ENCODE assay signal across 17 mouse cellular contexts in genomic region chr3:122480986-122481385, GRCm38 (mm10).
DNase-seq lines count a peak whose midpoint lies in the region; ATAC-seq and TF ChIP-seq lines count a peak whose summit lies in the region.
"Had no signal": no experiment of that assay in that cellular context is flagged by ENCODE, and none has a peak within 500 bp of the region (broad histone marks: within the 10 kb centered on the region; RNA-seq: fewer than 3 reads in every experiment).

No protein-coding gene starts in this region.

- no peak for TF ChIP-seq CTCF in liver, postnatal 0 days (IDR thresholded peaks at IDR 0.05; ENCODE audit: low read depth)
- TF ChIP-seq CTCF in forebrain, postnatal 0 days (IDR thresholded peaks at IDR 0.05; ENCODE audit: low read depth) = no peak
- no peak for TF ChIP-seq CTCF in midbrain, postnatal 0 days (IDR thresholded peaks at IDR 0.05)

- no peaks in the 10 kb centered on the region for H3K36me3 ChIP-seq in liver, postnatal 0 days (replicated peaks; ENCODE audit: insufficient read depth, low read length)
- no peaks in the 10 kb centered on the region for H3K36me3 ChIP-seq in liver, embryonic 12.5 days
- H3K36me3 ChIP-seq in forebrain, postnatal 0 days (ENCODE audit: insufficient read depth) = no peaks in the 10 kb centered on the region
- no peaks in the 10 kb centered on the region for H3K36me3 ChIP-seq in midbrain, postnatal 0 days (ENCODE audit: insufficient read depth, low read length)
- H3K36me3 ChIP-seq: embryonic facial prominence, embryonic 12.5 days; heart, embryonic 12.5 days; limb, embryonic 13.5 days; liver, embryonic 15.5 days; stomach, embryonic 15.5 days had no signal

- peak overlapping the region; percentile 73; the same call in 1 of the 2 replicates for H3K27ac ChIP-seq in liver, postnatal 0 days (ENCODE audit: low read depth)
- no peak overlapping the region for H3K27ac ChIP-seq in liver, embryonic 12.5 days
- 0 out of 2 replicates have a peak overlapping the region, but pooled peaks have one; percentile 4 for H3K27ac ChIP-seq in forebrain, postnatal 0 days (ENCODE audit: low read depth, low read length)
- peak overlapping the region; percentile 32; the same call in 1 of the 2 replicates for H3K27ac ChIP-seq in midbrain, postnatal 0 days (ENCODE audit: low read depth, low read length)
- H3K27ac ChIP-seq: embryonic facial prominence, embryonic 12.5 days; kidney, postnatal 0 days; limb, embryonic 13.5 days; liver, embryonic 15.5 days had no signal

- no peak for ATAC-seq in liver, postnatal 0 days
- ATAC-seq in liver, embryonic 12.5 days = no peak
- ATAC-seq in forebrain, postnatal 0 days = no peak
- ATAC-seq in midbrain, postnatal 0 days (ENCODE audit: low FRiP score) = no peak

- TF ChIP-seq EP300 in liver, postnatal 0 days (IDR thresholded peaks at IDR 0.05; ENCODE audit: low read depth) = no peak

- no peaks in the 10 kb centered on the region for H3K9me3 ChIP-seq in liver, postnatal 0 days (ENCODE audit: low read length)
- no peaks in the 10 kb centered on the region for H3K9me3 ChIP-seq in liver, embryonic 12.5 days (replicated peaks)
- H3K9me3 ChIP-seq in forebrain, postnatal 0 days (ENCODE audit: low read length) = no peaks in the 10 kb centered on the region
- H3K9me3 ChIP-seq in midbrain, postnatal 0 days (ENCODE audit: low read length) = no peaks in the 10 kb centered on the region
- H3K9me3 ChIP-seq: embryonic facial prominence, embryonic 12.5 days; heart, embryonic 12.5 days; limb, embryonic 13.5 days; liver, embryonic 15.5 days; stomach, embryonic 15.5 days had no signal

- no peak overlapping the region for H3K4me2 ChIP-seq in liver, postnatal 0 days (ENCODE audit: low read depth, low read length)
- no peak overlapping the region for H3K4me2 ChIP-seq in liver, embryonic 12.5 days
- H3K4me2 ChIP-seq in forebrain, postnatal 0 days (ENCODE audit: low read depth) = no peak overlapping the region
- no peak overlapping the region for H3K4me2 ChIP-seq in midbrain, postnatal 0 days (ENCODE audit: low read depth, low read length, poor library complexity, severe bottlenecking)
- H3K4me2 ChIP-seq: embryonic facial prominence, embryonic 12.5 days; heart, embryonic 12.5 days; limb, embryonic 13.5 days; stomach, embryonic 15.5 days had no signal

- no peak overlapping the region for H3K9ac ChIP-seq in liver, postnatal 0 days (replicated peaks)
- H3K9ac ChIP-seq in liver, embryonic 12.5 days = no peak overlapping the region
- no peak overlapping the region for H3K9ac ChIP-seq in forebrain, postnatal 0 days
- H3K9ac ChIP-seq in midbrain, postnatal 0 days (replicated peaks; ENCODE audit: low read length, poor library complexity, severe bottlenecking) = no peak overlapping the region
- H3K9ac ChIP-seq: embryonic facial prominence, embryonic 12.5 days; heart, embryonic 12.5 days; limb, embryonic 13.5 days; liver, embryonic 15.5 days; stomach, embryonic 15.5 days had no signal

- peaks cover 6% of the 10 kb centered on the region for H3K4me1 ChIP-seq in liver, postnatal 0 days (ENCODE audit: insufficient read depth)
- peaks cover 11% of the 10 kb centered on the region; the same call in 1 of the 2 replicates for H3K4me1 ChIP-seq in liver, embryonic 12.5 days
- H3K4me1 ChIP-seq in forebrain, postnatal 0 days (ENCODE audit: insufficient read depth) = peaks cover 62% of the 10 kb centered on the region
- H3K4me1 ChIP-seq in midbrain, postnatal 0 days (ENCODE audit: insufficient read depth, low read length) = peaks cover 43% of the 10 kb centered on the region

- no peak overlapping the region for H3K4me3 ChIP-seq in liver, postnatal 0 days (ENCODE audit: low read depth, low read length)
- no peak overlapping the region for H3K4me3 ChIP-seq in liver, embryonic 12.5 days
- no peak overlapping the region for H3K4me3 ChIP-seq in forebrain, postnatal 0 days (ENCODE audit: low read depth, low read length)
- no peak overlapping the region for H3K4me3 ChIP-seq in midbrain, postnatal 0 days (ENCODE audit: low read depth, low read length)
- H3K4me3 ChIP-seq: embryonic facial prominence, embryonic 12.5 days; heart, embryonic 12.5 days; limb, embryonic 13.5 days; liver, embryonic 15.5 days; stomach, embryonic 15.5 days had no signal

- H3K27me3 ChIP-seq in liver, postnatal 0 days (ENCODE audit: insufficient read depth, low read length) = no peaks in the 10 kb centered on the region
- H3K27me3 ChIP-seq in liver, embryonic 12.5 days (replicated peaks) = no peaks in the 10 kb centered on the region
- H3K27me3 ChIP-seq in forebrain, postnatal 0 days (ENCODE audit: insufficient read depth, low read length) = no peaks in the 10 kb centered on the region
- no peaks in the 10 kb centered on the region for H3K27me3 ChIP-seq in midbrain, postnatal 0 days (ENCODE audit: insufficient read depth, low read length)
- H3K27me3 ChIP-seq: limb, embryonic 13.5 days; liver, embryonic 15.5 days; stomach, embryonic 15.5 days had no signal

- peak; percentile 30 for DNase-seq in embryo, embryonic 10.5 days (ENCODE audit: low spot score)
- no peak for DNase-seq in embryo, embryonic 9.5 days (ENCODE audit: extremely low spot score)
- no peak for DNase-seq in liver, postnatal 0 days
- DNase-seq in forebrain, postnatal 0 days = peak; percentile 36
- DNase-seq in midbrain, postnatal 0 days (ENCODE audit: low spot score) = no peak
- DNase-seq in testis, postnatal 14 days (ENCODE audit: low spot score) = no peak
- no peak for DNase-seq in gastrocnemius, adult 8-10 months (ENCODE audit: low spot score in 2 of 2)
- DNase-seq: adrenal gland, postnatal 10 days; cerebellum, adult 18-20 months; kidney, adult 11 months had no signal

- 69% methylated on average over 5 of the region's 5 CpGs for WGBS in liver, postnatal 0 days (ENCODE audit: insufficient replicate concordance)
- WGBS in liver, embryonic 12.5 days (ENCODE audit: insufficient replicate concordance) = 67% methylated on average over 5 of the region's 5 CpGs
- 12% methylated on average over 5 of the region's 5 CpGs for WGBS in forebrain, postnatal 0 days
- 26% methylated on average over 5 of the region's 5 CpGs for WGBS in midbrain, postnatal 0 days

Comparison
In these comparisons a context has a peak if more than half of its experiments do, and no peak if none do; other contexts are left out.
1. DNase-seq: peak in embryo, embryonic 10.5 days (single experiment) and forebrain, postnatal 0 days (single experiment); none in embryo, embryonic 9.5 days (single experiment), liver, postnatal 0 days (single experiment), midbrain, postnatal 0 days (single experiment), testis, postnatal 14 days (single experiment) and gastrocnemius, adult 8-10 months (0 of 2).